Mouse (Mus musculus) spleen, postnatal 14 days (tissue): ENCODE measurements around the gene Pdzd8.
A peak's percentile ranks its signal among the peaks of the same experiment; 100 is the strongest.

Source experiments
- DNase-seq, 2 experiments: peaks; one replicate each; pipeline ENCODE4 v3.0.0; 2021 to 2022; ENCODE audit warnings: low spot score in 2 of 2

Pdzd8 gene

DNA sequence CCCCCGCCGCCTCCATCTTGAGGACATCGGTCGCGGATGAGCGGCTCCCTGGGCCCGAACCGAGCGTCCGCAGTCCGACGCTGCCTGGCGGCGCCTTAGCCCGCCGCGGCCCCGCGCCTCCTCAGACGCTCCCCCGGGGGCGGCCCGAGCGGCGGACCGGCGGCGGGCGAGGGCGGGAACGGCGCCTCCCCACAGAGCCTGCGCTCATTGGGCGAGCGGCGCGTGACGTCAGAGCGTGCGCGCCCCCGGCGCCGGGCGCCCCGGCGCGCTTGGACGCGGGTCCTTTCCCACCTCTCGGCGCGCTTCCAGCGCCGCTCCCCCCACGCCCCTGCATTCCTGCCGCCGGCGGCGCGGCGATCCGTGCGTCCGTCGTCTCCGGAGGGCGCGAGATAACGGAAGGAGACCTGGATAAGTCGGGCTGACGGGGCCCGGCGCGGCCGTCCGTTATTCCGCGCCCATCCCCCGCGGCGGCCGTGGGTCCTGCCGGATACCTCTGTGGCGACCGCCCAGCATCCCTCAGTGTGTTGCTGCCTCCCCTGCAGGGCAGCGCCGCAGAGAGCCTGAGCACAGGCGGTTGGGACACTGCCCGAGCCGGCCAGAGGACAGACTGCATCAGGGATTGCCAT lies at the start of gene Pdzd8:
Pdzd8 (minus strand) TSS at position 123 of the 626 bp plus-strand sequence.
- peak; percentile 82 to 87 for DNase-seq

DNA sequence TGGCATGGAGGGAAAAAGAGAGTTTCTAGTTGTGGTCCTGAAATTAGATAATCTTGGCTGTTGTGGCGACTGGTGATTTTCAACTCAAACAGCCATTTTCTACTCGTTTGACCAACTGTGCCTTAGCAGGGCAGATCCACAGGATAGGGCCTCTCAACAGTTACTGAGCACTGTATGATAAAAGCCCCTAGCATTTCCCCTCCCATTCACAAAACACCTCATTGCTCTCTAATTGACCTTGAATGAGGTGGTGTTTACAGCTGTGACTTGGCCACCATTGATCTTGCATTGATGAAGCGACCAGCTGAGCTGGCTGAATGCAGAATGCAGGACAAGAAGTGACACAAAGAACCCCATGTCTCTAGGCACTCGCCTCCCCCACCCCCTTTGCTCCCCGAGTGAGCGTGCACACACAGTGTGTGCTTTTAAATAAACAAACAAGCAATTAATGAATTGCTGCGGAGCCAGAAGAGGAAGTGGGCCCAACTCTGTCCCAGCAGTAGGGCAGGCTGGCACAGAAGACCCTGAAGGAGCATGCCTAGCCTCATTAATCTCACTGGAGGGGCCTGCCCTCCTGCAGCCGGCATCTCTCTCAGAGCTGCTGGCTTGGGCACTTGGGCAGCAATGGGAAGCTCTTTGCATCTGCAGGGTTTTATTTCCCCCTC lies 48.3 kb upstream of the Pdzd8 start:
- no peak for DNase-seq

DNA sequence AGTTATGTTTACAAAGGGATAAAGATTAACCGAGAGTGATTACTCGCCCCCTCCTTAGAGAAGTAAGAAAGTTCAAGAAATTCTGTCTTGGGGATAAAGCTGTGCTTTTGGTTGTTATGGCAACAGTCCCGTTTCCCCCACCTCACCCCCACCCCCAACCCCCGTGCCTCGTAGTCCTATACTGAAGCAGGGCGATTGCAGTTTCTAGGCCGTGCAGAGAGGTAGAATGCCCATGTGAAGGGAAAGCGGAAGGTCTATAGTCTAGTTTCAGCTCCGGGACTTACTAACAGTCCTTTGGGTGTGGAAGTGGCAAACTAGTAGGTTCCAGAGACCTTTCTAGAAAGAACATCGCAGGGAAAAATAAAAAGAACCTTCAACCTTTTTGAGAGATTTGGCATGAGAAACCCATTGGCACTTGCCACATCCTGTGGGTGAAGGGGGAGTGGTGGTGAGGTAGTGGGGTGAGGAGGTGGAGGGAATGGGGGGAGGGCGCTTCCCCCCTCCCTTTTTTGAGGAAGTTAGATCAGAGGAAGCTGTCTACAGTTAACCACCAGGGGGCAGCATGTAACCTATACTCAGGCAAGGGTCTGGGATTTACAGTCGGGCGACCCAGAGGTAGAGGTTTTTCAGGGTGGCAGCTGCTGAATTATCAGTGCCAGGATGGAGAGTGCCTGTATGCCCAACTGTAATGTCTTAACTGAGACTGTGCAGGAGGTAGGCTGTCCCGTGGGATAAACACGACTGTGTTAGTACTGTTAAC lies 43.4 kb upstream of the Pdzd8 start:
- peak; percentile 44 to 71 for DNase-seq

DNA sequence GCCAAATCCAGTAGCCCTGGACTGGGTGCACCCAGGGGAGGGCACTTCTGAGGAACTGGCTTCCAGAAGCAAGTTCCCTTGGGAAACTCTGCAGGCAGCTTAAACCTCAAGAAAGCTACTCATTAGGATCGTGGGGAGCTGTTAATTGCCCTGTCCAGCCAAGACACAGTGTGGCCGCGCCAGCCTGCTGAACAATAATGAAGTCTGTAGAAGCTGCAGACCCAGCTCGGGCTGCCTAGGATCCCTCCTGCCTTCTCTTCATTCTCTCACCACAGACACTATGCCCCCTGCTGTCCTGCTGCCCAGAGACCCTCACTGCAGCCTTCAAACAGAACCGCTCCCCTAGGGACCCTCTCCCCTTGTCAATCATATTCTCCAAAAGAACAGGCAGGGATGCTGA lies 42.8 kb upstream of the Pdzd8 start:
- DNase-seq, result no peak

DNA sequence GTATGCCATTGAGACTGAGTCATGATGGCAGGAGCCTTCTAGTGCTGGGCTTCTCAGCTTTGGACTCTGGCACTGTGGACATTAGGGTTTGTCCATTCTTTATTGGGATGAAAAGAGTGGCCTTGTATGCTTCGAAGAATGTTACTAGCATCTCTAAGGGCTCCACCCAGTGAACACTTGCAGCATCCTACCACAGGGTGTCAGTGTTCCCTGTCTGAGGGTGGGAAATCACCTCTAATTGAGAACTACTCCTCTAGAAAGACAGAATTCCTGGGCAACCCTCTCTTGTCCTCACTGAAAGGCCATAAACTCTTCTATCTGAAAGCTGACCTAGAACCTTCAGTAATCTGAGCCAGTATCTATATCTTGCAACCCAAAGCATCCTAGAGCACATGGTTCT lies 41.6 kb upstream of the Pdzd8 start:
- peak in 1 of 2 experiments; percentile 23 for DNase-seq

DNA sequence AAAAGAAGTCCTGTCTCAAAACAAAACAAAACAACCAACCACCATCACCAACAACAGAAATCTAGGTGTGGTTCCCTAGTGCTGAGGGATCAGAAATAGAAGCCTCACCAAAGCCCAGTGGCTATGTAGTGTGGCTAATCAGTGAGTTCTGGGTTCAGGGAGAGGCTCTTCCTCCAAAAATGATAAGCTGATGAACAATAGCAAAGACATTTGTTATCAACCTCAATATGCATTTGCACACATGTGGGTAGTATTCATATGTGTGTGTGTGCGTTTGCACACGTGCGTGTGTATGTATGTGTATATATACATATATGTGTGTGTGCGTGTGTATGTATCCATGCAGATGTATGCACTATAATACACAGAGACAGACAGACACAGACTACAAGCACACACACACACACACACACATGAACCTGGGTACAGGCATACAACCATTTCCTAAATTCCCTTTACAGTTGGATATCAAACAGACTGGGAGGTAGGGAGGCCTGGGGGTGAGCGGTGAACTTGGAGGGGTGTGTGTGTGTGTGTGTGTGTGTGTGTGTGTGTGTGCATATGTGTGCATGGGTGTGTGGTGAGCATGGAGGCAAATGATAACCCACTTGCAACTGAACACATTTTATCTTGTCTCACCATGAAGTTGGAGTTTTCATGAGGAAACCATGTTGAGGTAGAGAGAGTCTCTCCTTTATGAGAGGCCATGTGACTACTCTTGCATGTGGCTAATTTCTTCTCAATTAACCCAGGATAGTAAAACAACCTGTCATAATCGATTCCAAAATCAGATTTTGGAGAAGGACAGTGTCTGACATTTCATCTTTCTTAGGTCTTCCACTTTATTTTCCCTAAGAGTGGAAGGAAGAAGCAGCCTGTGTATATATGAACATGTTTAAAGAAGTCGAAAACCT lies 39.3 kb upstream of the Pdzd8 start:
- no peak for DNase-seq

DNA sequence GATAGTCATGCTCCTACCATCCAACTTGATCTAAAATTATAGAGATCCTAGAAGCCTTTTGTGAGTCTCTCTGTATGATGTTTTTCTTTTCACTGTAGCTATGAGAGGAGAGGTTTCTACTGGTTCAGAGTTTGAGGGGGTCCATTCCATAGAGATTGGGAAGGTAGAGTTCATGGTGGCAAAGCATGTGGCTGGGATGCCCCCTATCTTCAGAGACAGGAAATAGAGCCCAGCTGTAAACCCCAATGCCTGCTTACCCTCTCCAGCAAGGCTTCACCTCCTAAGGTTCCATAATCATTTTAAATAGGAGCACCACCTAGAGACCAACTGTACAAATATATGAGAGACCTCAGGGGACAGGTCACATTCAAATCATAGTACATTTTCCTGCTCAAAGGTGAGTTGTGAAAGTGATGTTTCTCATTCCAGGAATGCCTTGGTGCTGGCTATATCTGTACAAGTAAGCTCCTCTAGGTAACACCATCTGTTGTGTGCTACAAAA lies 36.9 kb upstream of the Pdzd8 start:
- DNase-seq, result no peak

DNA sequence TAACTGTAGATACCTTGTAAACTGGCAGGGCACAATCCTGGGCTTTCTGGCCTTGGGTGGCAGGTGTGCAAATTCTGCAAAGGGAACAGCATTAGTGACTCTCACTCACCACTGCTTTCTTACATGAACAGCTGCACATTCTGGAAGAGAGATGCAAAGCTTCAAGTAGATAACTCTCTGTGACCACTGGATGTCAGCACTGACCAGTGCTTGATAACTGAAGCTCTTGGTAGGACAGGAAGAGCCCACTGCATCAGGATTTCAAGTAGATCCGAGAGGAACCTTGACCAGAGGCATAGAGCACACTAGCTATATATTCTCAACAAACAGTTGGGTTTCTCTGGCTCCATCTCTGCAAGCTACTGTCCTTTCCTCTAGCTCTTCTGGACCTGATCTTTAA lies 34.4 kb upstream of the Pdzd8 start:
- no peak for DNase-seq

DNA sequence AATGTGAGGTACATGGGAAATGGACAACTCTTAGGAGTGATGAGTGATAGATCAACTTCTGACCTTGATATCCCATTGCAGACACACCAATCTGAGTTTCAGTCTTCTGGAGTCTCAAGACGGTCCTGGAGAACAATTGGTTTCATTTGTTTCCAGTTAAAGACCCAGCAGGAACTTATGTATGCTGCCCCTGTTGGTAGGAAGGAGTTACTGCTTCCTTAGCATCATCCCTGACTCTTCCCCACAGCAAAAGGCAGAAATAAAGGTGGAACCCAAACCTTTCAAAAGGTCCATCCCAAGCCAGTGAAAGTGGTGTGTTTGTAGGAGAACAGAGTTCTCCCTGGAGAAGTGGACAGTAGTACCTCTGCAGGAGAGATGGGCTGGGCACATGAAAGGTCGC lies 30.9 kb upstream of the Pdzd8 start:
- no peak for DNase-seq

DNA sequence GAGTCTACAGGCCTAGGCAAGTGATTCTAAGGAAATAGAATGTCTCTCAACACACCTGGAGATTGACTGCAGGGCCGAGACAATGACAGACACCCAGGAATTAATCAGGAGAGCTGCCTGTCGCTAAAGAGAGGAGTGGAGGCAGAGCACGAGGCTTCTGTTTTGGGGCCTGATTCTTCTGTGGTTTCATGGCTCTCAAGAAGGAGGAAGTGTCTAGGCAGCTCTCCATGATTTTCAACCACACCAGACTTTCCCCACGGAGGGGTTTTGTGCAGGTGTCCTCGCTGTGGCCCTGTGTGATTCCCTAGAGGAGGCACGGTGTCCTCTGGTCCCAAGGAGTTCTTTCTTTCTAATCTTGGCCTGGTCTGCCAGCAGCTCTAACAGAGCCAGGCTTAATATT lies 29.4 kb upstream of the Pdzd8 start:
- DNase-seq, result no peak

DNA sequence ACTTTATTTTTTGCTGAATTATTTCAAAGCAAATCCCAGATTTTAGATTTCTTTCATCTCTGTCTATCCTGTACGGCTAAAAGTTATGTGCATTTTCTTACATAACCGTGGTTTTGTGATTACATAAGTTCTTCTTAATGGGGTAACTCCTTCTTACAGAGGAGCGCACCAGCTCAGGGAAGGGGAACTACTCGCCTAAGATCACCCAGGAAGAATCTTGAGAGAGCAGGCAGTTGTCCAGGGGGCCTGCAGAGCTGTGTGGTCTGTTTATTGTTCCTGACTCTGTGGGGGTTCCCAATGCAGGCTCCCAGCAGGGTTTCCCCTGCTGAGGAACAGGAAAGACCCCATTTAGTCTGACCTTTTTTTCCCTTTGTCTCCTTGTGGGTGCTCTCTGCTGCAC lies 27.3 kb upstream of the Pdzd8 start:
- DNase-seq, result no peak

DNA sequence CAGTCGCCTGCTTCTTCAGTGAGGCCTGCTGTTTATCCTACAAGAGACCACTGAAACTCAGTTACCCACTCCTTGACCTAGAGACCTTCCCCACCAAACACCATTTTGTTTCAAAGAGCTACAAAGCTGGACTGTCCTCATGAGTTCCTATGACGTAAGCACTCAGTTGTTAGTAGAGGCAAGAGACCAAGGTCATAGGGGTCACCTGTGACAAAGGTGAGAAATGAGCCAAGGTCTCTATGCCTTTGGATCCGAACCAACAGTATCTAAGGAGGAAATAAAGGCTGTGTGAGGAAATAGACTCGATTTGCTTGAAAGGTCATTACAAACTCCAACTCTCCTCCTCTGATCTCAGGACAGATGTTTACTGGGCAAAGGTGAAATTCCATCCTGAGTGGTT lies 25.4 kb upstream of the Pdzd8 start:
- DNase-seq, result no peak

DNA sequence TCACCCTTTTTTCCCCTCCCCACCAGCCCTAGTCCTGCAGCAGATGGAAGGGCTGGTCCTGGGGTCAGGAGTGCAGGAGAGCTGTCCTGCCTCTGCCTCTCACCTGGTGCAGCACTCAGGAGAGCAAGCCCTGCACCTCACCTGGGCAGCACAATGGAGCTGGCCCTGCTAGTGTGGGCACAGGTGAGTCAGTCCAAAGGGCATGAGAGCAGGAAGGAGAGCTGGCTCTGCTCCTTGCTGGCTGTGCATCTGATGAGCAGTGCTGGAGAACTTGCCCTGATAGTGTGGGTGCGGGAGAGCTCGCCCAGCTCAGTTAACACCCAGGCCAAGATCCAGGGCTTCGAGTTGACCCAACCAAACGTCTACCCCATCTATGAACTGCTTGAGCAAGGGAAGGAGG lies 22.3 kb upstream of the Pdzd8 start:
- no peak for DNase-seq

DNA sequence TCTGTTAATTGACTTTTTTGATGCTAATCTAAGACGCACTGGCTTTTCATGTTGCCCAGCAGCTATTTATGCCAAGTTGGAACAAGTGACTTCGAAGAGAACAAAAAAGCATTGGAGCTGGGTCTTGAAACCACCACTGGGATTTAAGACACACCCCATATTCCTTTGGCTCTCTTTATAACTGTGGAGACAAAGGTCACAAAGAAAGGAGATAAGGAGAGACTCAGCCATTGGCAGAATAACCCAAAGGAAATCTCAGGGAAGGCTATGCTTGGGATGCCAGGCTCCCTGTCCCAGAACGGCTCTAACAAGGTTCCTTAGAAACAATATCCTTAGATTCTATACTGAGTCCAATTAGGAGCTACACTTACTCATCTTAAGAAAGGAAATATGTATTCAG lies 21.1 kb upstream of the Pdzd8 start:
- no peak for DNase-seq

DNA sequence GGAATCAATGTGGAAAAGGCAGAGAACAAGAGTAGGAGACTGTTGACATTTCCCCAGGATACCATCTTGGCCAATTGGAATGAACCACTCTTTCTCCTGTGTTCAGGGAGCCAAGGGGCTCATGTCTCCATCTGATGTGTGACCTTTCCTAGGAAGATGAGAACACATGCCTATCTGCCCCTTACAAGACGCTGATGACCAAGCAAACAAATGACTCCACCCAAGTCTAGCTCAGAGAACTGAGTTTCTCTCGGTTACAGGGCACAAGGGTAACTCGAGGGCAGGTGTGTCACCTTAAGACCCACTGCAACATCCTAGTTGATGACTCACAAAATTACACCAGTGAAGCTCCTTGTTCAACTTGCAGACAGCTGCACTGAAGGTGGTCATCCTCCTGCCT lies 18.1 kb upstream of the Pdzd8 start:
- no peak for DNase-seq

DNA sequence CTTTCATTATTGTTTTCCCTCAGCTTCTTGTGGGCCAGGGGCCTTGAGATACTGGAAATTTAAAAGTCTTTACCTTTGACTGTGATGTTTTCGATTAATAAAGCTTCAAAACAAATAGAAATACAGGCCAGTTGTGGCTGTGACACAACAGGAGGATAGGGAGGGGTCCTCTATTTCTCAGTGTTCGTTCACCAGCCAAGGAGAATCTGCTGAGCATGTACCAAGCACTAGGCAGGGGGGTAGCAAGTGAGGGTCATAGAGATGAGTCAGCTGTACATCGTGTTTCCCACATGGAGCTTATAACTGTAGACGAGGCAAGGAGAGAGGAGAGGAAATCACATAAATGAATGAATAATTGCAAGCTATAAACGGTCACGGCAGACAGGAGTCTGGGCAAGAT lies 17.1 kb upstream of the Pdzd8 start:
- DNase-seq, result no peak

DNA sequence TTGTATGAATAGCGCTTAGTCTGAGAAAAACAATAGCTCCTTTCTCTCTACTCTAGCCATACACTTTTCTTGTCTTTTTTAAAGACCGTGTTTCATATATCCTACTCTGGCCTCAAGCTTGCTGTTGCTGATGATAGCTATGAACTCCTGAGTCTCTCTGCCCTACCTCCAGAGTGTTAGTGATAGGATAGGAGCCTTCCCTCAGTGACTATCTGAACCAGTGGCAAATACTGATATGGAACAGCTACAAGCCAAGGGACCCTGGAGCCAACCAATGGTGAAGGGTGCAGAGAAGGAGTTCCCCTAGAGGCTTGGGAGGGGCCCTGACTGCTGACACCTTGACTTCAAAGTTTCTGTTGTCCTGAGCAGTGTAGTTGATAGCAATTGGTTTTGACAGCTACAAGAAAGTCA lies 14.9 kb upstream of the Pdzd8 start:
- no peak for DNase-seq

DNA sequence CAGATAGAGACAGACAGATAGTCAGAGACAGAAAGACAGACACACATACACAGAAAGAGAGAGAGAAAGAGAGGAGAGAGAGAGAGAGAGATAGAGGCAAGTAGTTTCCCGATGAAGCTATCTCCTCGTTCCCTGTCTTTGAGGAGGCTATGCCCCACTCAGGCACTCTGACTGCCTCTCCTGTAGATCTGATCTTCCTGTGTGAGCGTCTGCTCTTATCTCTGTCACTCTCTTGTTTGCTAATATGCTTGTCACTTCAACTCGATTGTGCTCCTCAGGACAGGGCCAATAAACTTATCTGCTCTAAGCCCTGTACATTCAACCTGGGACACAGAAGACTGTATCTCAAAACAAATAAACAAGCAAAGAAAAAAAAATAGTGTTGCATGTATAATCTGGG lies 13.6 kb upstream of the Pdzd8 start:
- no peak for DNase-seq

DNA sequence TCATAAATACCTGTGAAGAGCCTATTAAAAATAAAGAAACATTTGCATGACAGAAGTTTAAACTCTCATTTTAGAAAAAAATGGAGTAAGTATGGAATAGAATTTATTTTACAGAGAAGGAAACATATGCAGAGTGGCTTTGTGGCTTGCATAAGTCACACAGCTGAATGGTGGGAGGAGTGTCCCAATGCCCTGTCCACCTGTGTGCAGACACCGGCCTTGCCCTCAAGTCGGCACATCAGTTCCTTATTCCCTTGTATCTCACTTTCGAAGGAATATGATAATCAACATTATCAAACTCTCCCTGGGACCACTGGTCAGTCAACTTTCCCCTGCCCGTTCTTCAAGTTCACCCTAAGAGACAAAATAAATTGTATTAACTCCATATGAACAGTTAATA lies 12.3 kb upstream of the Pdzd8 start:
- no peak for DNase-seq

DNA sequence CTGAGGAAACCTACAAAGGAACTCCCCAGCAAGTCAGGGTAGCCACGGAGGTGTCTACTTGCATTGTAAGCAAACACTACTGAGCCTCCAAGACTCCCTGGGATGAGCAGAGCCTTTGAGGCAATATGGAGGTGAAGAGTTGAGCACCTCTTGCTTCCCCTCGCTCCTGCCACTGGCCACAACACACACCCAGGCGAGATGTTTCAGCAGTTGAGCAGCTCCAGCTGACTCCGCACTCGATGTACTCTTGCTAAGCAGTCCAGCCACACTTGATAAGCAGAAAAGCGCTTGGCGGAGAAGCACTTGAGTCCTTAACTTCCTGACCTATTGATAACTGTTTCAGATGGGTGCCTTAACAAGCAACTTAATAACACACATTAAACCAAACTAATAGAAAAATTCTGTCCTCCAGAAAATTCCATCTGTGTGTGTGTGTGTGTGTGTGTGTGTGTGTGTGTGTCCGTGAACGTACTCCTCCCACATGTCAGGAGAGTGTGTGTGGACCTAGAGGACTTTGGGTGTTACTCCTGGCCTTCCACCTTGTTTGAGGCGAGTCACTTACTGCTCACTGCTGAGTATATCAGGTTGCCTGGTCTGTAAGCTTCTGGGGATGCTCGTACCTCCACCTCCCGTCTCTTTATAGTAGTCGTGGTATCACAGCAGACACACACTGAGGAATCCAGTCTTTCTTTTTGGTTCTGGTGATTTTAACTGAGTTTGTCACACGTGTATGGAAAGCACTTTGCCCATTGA lies 11.4 kb upstream of the Pdzd8 start:
- no peak for DNase-seq

DNA sequence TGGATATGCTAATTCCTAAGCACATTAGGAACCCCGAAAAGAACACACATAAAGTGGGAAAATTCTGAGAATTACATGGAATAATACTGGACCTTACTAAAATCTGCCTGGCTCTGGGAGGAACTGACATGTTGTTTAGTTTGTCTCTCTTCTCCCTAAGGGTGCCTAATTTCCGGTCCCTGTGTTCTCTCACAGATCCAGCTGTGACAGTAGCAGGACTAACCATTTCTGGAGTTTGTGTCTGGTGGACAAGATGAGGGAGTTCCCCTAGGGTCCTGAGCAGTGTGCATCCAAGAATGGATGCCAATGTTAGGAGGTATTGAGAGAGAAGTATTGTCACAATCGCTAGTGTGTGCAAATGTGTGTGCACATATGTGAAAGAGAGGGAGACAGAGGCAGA lies 10.8 kb upstream of the Pdzd8 start:
- no peak for DNase-seq
